10 mouse cellular contexts compared by ENCODE assay signal in the genomic region with DNA sequence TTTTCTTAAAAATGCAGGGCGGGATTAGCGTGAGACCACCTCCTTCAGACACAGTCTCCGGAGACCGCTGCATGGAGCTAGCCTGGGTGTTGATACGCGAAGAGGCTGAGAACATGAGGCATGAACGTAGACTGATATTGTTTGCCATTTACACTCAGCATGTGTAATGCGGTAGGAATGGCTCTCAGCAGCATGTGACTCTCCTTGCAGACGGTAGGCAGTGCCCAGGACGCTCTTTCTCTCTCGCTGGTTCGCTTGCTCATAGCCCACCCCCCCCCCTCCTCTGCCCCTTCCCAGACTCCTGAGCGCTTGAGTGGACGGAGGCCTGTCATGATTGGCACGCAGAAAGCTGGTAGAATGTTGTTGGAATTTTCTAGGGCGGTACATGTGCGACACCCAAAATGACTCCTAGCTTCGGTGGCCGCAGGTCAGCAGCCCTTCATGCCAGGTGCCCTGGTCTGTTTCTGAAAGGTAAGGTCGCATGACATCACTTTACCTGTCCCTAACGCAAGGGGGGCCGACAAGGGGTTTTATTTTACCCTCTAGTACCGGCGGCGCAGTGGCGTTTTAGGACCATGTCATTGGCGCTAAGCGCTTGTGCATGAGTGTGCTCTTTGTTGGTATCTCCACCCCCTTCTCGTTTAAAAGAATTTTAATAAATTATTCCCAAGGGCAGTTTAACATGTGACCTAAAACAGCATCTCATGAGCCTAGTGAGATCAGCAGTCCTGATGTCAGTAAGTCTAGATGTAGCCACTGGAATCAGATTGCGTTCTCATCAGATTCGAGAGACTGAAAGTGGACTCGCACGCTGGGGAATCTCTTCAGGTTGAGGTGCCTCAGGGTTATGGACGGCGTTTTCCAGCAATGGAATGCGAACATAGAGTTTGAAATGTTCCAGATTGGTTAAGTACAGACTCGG.
DNase-seq lines count a peak whose midpoint lies in the region; ATAC-seq lines count a peak whose summit lies in the region.
"Had no signal": no experiment of that assay in that cellular context is flagged by ENCODE, and none has a peak within 500 bp of the region (broad histone marks: within the 10 kb centered on the region; RNA-seq: fewer than 3 reads in every experiment).

No protein-coding gene starts in this region.

- 82% methylated on average over 37 of the region's 37 CpGs for WGBS in lung, embryonic 16.5 days

- no peak overlapping the region for H3K27ac ChIP-seq in lung, embryonic 16.5 days (ENCODE audit: low read length)

- intact Hi-C loops in gastrocnemius, postnatal 14 days (cut with DNase I; ENCODE audit: low total_unique reads): no loop called here

- peak overlapping the region; percentile 8; the same call in 1 of the 2 replicates for H3K4me2 ChIP-seq in lung, embryonic 16.5 days (ENCODE audit: low read depth, low read length)

- peaks cover 5% of the 10 kb centered on the region; the same call in 1 of the 2 replicates for H3K4me1 ChIP-seq in lung, embryonic 16.5 days (replicated peaks; ENCODE audit: control insufficient read depth, insufficient read depth, low read length)

- peak; percentile 34; the same call in 1 of the 2 replicates for ATAC-seq in lung, embryonic 16.5 days (ENCODE audit: low read depth)
- ATAC-seq: hindbrain, embryonic 16.5 days; liver, postnatal 0 days had no signal

- H3K9me3 ChIP-seq in lung, embryonic 16.5 days (ENCODE audit: control insufficient read depth, low read length): no peaks in the 10 kb centered on the region

- no peaks in the 10 kb centered on the region for H3K36me3 ChIP-seq in lung, embryonic 16.5 days (ENCODE audit: control insufficient read depth, insufficient read depth, low read length)

- H3K9ac ChIP-seq in lung, embryonic 16.5 days (ENCODE audit: low read length): no peak overlapping the region
- H3K9ac ChIP-seq: liver, postnatal 0 days had no signal

- peak; percentile 62 for DNase-seq in gastrocnemius, adult 18-20 months (ENCODE audit: low spot score)
- no peak for DNase-seq in gastrocnemius, postnatal 14 days
- DNase-seq in lung, postnatal 10 days: no peak
- DNase-seq in heart, postnatal 4 days: peak; percentile 66
- DNase-seq in frontal cortex, adult 2 months (ENCODE audit: extremely low spot score in 1 of 2, low spot score in 1 of 2): no peak
- DNase-seq in frontal cortex, postnatal 10 days (ENCODE audit: low spot score in 2 of 2): no peak
- no peak for DNase-seq in cerebellum, adult 11-12 months
- DNase-seq: liver, postnatal 0 days had no signal

- H3K27me3 ChIP-seq in lung, embryonic 16.5 days (ENCODE audit: control insufficient read depth, insufficient read depth, low read depth, low read length): no peaks in the 10 kb centered on the region

- H3K4me3 ChIP-seq in lung, embryonic 16.5 days (ENCODE audit: low read length): no peak overlapping the region

Comparison
In these comparisons a context has a peak if more than half of its experiments do, and no peak if none do; other contexts are left out.
1. DNase-seq: peak in gastrocnemius, adult 18-20 months (single experiment) and heart, postnatal 4 days (single experiment); none in gastrocnemius, postnatal 14 days (single experiment), lung, postnatal 10 days (single experiment), frontal cortex, adult 2 months (0 of 2), frontal cortex, postnatal 10 days (0 of 2) and cerebellum, adult 11-12 months (single experiment).